Mouse (Mus musculus) forebrain, postnatal 0 days (tissue): ENCODE results near the gene Nfe2. TPM values are rescaled to one million over a fixed set of nuclear protein-coding genes. Genes with fewer than 3 reads are reported as not detected.

Source experiments
- ATAC-seq: fragments of 200-750 bp; cut with Nextera tagmentation; 2 replicates; pipeline ENCODE4 v1.8.0; 2017; ENCODE audit warnings: mild to moderate bottlenecking, moderate library complexity
- DNase-seq: peaks from one replicate; pipeline ENCODE4 v3.0.0-alpha.2; 2015
- H3K27ac ChIP-seq: fragments of 300-500 bp; sonication (generic); 2 replicates; pipeline ENCODE4 v1.5.1; 2014; ENCODE audit warnings: low read depth, mild to moderate bottlenecking, antibody characterized with exemption, low read length, moderate library complexity, mixed read lengths
- H3K27me3 ChIP-seq: fragments of 300-500 bp; sonication (generic); 2 replicates; pipeline ENCODE4 v1.6.1; 2014; ENCODE audit warnings: mild to moderate bottlenecking, low read length, mixed read lengths; ENCODE audit not compliant: insufficient read depth
- H3K36me3 ChIP-seq: fragments of 300-500 bp; sonication (generic); 2 replicates; pipeline ENCODE4 v1.6.1; 2014; ENCODE audit warnings: mild to moderate bottlenecking, moderate library complexity; ENCODE audit not compliant: insufficient read depth
- H3K4me1 ChIP-seq: fragments of 300-500 bp; sonication (generic); 2 replicates; pipeline ENCODE4 v1.6.1; 2014; ENCODE audit warnings: antibody characterized with exemption; ENCODE audit not compliant: insufficient read depth
- H3K4me2 ChIP-seq: fragments of 300-500 bp; sonication (generic); 2 replicates; pipeline ENCODE4 v1.6.1; 2014; ENCODE audit warnings: low read depth, mild to moderate bottlenecking, moderate library complexity
- H3K4me3 ChIP-seq: fragments of 300-500 bp; sonication (generic); 2 replicates; pipeline ENCODE4 v1.5.1; 2014; ENCODE audit warnings: low read depth, low read length, mixed read lengths
- H3K9ac ChIP-seq: fragments of 300-500 bp; sonication (generic); 2 replicates; pipeline ENCODE4 v1.6.1; 2014; ENCODE audit warnings: mild to moderate bottlenecking
- H3K9me3 ChIP-seq: fragments of 300-500 bp; sonication (generic); 2 replicates; pipeline ENCODE4 v1.6.1; 2016; ENCODE audit warnings: low read length
- CTCF ChIP-seq: sonication (generic); IDR thresholded peaks from 2 replicates; pipeline ENCODE4 v1.5.1; 2016; ENCODE audit warnings: antibody characterized with exemption, control low read depth, low read depth
- WGBS: fragments of 180-500 bp; shearing (Covaris S2); extraction: QIAGEN DNeasy Blood & Tissue Kit; methylation state at CpG from one replicate; pipeline ENCODE4 v1.1.7; 2014; 5-methylcytosine and 5-hydroxymethylcytosine counted together
- polyA plus RNA-seq: library from polyadenylated mRNA; unstranded; fragments of >200 nt; fragmentation: Nextera tagmentation; extraction: Ambion mirVana; gene quantifications from 2 replicates; pipeline ENCODE4 v1.2.1, GENCODE M21; 2015
- total RNA-seq: library from RNA; depleted of rRNA; stranded (reverse); fragments of >200 nt; gene quantifications from 2 replicates; pipeline ENCODE4 v1.2.3, GENCODE M21; 2014; rRNA removed

The Nfe2 gene
- 0.85 and 1.6 TPM in 2 replicates for total RNA-seq
- polyA plus RNA-seq: 0.30 and 0.34 TPM in 2 replicates

DNA sequence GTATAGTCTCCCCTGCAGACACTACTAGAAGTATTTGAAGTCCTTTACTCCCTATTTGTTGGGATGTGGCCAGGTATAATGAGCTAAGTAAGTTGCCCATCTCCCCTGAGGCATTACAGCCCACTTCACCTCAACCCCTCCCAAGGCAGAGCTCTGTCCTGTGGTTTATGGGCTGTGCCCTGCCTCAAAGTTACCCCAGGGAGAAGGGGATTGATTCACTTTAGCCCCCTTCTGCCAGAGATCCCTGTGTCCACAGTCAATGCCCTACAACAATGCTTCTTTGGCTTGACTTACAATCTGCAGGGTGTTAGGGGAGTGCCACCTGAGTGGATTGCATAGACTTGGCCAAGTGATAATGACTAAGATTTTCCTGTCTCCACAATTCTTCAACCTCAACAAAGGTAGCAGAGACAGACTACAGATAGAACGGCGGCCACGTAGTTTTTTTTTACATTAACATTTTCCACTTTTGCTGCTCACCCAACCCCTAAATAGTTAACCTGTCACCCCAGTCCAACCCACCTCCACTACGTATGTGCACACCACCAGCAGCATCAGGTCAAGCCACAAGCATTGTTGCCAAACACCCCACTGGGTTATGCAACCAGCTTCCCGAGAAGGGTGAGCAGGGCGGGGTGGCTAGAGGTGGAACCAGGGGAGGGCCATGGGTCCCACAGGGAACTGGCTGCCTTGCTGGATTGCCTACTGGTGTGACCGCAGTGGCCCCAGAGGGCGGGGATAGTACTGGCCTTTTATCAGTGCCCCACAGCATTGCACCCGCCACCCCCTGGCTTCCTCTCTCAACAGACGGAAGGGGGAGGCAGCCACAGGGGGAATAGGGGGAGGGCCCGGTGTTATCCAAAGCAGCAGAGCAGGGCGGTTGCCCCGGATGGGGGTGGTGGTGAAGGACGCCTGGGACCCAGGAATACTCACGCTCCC lies at the start of gene Nfe2:
TSS of gene Nfe2 (minus strand) at position 614 of the 939 bp plus-strand sequence.
- no peak within 1 kb of the TSS for H3K4me3 ChIP-seq
- H3K36me3 ChIP-seq: no peaks in the 10 kb centered on the region
- no peak within 1 kb of the TSS for H3K27ac ChIP-seq
- H3K4me2 ChIP-seq: no peak within 1 kb of the TSS
- H3K27me3 ChIP-seq: peaks cover 15% of the 10 kb centered on the region; the same call in 1 of the 2 replicates
- no peak within 1 kb of the TSS for H3K9ac ChIP-seq
- 21% methylated on average over 15 of the region's 15 CpGs for WGBS
- ATAC-seq (no peak), DNase-seq (no peak)
- H3K4me1 ChIP-seq: peaks cover 5% of the 10 kb centered on the region; the same call in 1 of the 2 replicates
- no peak for TF ChIP-seq CTCF
- H3K9me3 ChIP-seq: no peaks in the 10 kb centered on the region

DNA sequence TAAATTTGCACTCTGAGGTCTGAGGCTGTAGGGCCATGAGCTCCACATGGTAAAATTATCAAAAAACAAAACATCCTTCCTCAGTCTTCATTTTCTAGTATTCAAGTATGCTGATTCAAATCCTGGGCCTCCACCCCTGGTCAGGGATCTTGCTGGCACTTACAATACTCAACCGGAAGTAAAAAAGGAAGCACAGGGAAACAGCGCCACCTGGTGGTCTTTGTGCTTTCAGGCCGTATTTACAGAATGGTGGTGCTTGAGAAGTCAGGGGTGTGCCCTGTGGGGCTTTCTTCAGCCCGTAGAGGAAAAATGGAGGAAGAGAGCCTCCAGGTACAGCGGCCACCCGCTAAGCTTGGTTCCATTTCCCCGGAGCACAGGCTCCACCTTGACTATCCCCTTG lies 48.9 kb upstream of the Nfe2 start:
- WGBS: under 1% methylated on average over 7 of the region's 7 CpGs
- peaks cover 28% of the 10 kb centered on the region for H3K4me1 ChIP-seq
- H3K9ac ChIP-seq: peak overlapping the region; percentile 31; the same call in 1 of the 2 replicates
- H3K4me3 ChIP-seq: no peak overlapping the region
- peak; percentile 97 for TF ChIP-seq CTCF
- H3K27me3 ChIP-seq: no peaks in the 10 kb centered on the region
- no peaks in the 10 kb centered on the region for H3K9me3 ChIP-seq
- H3K4me2 ChIP-seq: peak overlapping the region; percentile 13; the same call in 1 of the 2 replicates
- ATAC-seq (no peak), DNase-seq (peak; percentile 96)
- peak overlapping the region; percentile 99; the same call in 1 of the 2 replicates for H3K27ac ChIP-seq
- H3K36me3 ChIP-seq: no peaks in the 10 kb centered on the region

DNA sequence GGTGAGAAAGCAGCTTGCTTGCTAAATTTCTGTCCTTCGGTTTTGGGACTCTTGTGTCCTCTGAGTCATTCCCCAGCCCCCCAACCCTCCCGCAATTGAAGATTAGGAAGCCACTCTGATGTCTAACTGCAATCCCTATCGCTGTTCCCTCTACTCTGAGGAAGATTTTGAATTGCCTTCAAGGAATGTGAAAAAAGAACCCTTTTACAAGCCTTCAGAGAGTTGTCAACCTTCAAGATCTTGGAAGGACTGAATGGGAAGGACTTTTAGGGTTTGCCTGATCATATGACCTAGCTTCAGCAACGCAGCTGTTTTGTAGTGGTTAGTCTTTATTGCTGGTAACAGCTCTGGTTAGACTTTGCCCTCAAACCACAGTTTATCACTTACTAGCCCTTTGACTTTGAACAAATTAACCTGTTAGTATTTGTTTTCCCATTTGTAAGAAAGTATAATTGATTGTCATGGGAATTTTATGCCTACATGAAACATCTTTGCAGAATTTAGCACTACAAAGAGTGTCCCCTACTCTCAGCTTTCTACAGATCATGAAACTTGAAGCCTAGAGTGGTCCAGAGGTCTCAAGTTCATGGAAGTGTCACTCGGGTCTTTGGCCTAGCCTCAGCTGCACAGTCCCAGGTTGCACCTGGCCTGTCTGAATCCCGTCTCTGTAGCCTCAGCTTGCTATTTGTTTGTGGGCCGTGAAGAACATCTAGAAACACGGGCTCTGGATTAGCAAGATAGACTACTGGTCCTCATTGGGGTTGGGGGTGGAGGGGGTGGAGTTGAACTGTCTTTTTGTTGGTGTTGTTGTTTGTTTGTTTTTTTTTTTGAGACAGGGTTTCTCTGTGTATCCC lies 47.8 kb upstream of the Nfe2 start:
- peak overlapping the region; percentile 52 for H3K4me3 ChIP-seq
- DNase-seq: no peak
- H3K27ac ChIP-seq: peak overlapping the region; percentile 99
- peak overlapping the region; percentile 72 for H3K9ac ChIP-seq
- H3K4me2 ChIP-seq: peak overlapping the region; percentile 85
- 34% methylated on average over 8 of the region's 8 CpGs for WGBS
- H3K9me3 ChIP-seq: no peaks in the 10 kb centered on the region
- no peak for TF ChIP-seq CTCF
- no peaks in the 10 kb centered on the region for H3K36me3 ChIP-seq
- ATAC-seq: no peak
- H3K4me1 ChIP-seq: peaks cover 29% of the 10 kb centered on the region
- no peaks in the 10 kb centered on the region for H3K27me3 ChIP-seq

- ATAC-seq (peak; percentile 95), DNase-seq (peak; percentile 99)
- no peak for TF ChIP-seq CTCF
- H3K27ac ChIP-seq: peak overlapping the region; percentile 99
- H3K36me3 ChIP-seq: no peaks in the 10 kb centered on the region
- peak overlapping the region; percentile 52 for H3K4me3 ChIP-seq
- no peaks in the 10 kb centered on the region for H3K27me3 ChIP-seq
- peaks cover 38% of the 10 kb centered on the region for H3K4me1 ChIP-seq
- WGBS: under 1% methylated on average over 69 of the region's 71 CpGs
- H3K9me3 ChIP-seq: no peaks in the 10 kb centered on the region
- peak overlapping the region; percentile 85 for H3K4me2 ChIP-seq
- H3K9ac ChIP-seq: peak overlapping the region; percentile 79
These were observed 47.0 kb upstream of the Nfe2 start for GRCm38 (mm10) chr15:103305070-103305678.

DNA sequence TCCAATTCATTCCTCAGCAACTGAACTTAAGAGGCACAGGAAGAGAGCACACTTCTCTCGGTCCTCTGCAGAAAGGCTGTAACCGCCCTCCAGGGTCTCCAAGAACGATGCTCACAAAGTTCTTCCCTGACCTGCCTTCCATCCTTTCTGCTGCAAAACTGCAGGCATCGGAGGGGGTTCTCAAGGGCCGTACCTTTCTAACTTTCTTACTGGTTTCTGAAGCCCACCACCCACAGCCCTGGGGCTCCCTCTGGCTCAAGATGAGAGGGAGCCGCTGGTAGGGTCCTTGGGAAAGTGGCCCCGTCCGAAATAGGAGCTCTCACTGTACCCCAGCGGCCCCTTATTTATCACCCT lies 46.4 kb upstream of the Nfe2 start:
- no peak for TF ChIP-seq CTCF
- H3K9me3 ChIP-seq: no peaks in the 10 kb centered on the region
- H3K4me1 ChIP-seq: peaks cover 43% of the 10 kb centered on the region
- ATAC-seq (peak; percentile 3), DNase-seq (no peak)
- WGBS: under 1% methylated on average over 9 of the region's 9 CpGs
- H3K27ac ChIP-seq: peak overlapping the region; percentile 99
- peak overlapping the region; percentile 52 for H3K4me3 ChIP-seq
- peak overlapping the region; percentile 79 for H3K9ac ChIP-seq
- H3K4me2 ChIP-seq: peak overlapping the region; percentile 85
- no peaks in the 10 kb centered on the region for H3K36me3 ChIP-seq
- H3K27me3 ChIP-seq: no peaks in the 10 kb centered on the region

- Histone ChIP-seq H3K4me3 (peak overlapping the region; percentile 52), H3K4me1 (peaks cover 49% of the 10 kb centered on the region), H3K27ac (peak overlapping the region; percentile 99), H3K4me2 (peak overlapping the region; percentile 85), H3K9me3 (no peaks in the 10 kb centered on the region), H3K27me3 (no peaks in the 10 kb centered on the region), H3K36me3 (no peaks in the 10 kb centered on the region), H3K9ac (peak overlapping the region; percentile 79)
- WGBS: 11% methylated on average over 8 of the region's 8 CpGs
- TF ChIP-seq CTCF: no peak
- DNase-seq (peak; percentile 54), ATAC-seq (no peak)
These were observed 45.9 kb upstream of the Nfe2 start for GRCm38 (mm10) chr15:103303916-103304615.
